Mouse (Mus musculus) G1E-ER4 (cell line): ENCODE measurements around the gene Nfe2l1. TPM values are rescaled to one million over a fixed set of nuclear protein-coding genes. Genes with fewer than 3 reads are reported as not detected.

Experiments
- GATA1 ChIP-seq: IDR thresholded peaks from one replicate; pipeline ENCODE4 v1.8.0; 2012; ENCODE audit warnings: low read length, inconsistent platforms
- polyA plus RNA-seq: library from polyadenylated mRNA; stranded (reverse); fragments of >175 nt; gene quantifications from 2 replicates; pipeline ENCODE4 v1.2.3, GENCODE M21; 2012

Nfe2l1 gene
- polyA plus RNA-seq, 1 experiment: 30.2 TPM

DNA sequence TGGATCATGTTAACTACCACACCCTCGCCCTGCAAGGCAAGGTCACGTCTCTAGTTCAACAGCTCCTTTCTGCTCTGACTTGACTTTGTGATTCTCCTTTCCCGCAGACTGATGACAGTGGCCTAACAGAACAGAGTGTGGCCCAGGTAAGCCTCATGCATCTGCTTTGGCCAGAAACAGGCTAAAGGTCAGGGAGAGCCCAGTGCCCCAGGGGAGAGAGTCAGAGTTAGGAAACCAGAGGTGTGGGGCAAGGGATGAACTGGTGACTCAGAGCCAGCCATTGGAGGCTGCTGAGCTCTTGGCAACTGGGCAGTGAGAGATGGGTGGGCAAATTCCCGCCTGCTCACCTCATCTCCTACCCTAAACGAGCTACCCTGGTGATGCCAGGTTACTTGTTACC lies 27.7 kb upstream of the Nfe2l1 start:
- no peak for TF ChIP-seq GATA1

DNA sequence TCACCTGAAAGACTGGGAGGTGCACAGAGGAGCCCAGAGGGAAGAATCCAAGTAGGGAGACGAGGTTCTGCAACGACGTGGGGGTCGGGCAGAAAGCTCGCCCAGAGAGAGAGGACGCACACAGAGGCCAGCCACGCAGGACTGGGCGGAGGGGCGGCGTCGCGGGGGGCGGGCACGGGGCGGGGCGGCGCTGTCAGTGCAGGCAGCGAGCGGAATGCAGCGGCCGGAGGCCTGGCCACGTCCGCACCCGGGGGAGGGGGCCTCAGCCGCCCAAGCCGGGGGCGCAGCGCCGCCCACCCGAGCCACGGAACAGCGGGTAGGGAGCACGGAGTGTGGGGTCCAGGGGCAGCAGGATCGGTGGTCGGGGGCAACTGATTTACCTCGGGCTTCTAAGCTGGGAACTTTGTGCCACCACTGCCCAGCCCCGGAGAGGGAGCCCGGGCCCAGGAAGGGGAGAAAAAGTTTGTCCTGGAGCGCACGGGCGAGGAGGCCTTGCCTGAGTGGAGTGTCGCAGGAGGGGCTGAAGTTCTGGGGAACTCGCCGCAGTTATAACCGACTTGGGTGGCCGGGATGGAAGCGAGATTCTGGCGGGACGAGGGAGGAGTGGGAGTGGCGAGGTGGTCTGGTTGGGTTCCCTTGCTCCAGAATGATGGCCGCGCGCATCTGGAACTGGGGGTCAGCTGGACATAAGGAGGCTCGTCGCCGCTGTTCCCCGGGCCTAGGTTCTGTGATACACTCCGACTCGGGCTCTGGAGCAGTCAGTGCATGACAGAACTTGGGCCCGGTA lies 20.1 kb upstream of the Nfe2l1 start, which contains the start of gene Copz2:
TSS of gene Copz2 (plus strand) at position 190 of the 787 bp plus-strand sequence.
- no peak for TF ChIP-seq GATA1

DNA sequence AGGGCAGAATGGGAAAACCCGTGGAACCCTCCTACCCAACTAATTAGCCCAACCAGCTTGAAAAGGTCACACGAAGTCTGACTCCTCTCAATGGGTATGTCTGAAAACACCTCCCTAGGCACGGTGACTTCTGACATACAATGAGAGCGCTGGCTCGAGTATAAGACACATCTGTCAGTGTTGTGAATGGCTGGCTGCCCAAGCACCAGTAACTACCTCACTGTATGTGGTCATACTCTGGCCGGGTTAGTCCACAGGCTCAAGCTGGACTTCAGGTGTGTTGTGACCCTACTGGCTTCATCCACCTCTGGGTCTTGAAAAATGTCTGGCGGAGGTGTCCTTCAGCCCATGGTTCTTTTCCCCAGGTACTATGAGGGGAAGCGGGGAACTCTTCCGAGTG lies 18.9 kb upstream of the Nfe2l1 start:
- TF ChIP-seq GATA1: no peak

DNA sequence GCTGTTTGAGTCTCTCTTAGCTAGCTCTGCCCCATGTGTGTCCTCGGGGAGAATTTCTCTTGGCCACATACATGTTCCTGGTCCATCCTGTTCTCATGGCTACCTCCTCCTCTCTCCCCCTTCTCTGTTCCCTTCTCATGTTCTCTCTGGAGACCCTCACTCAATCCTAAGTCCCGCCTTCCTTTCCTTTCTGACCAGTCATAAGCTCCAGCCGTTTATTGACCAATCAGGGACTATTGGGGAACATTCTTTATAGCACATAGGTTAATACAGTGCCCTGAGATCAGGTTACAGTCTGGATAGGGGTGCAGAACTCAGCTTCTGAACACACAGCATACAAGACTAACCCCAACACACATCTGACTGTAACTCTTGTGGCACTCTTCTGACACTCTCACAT lies 17.5 kb upstream of the Nfe2l1 start:
- TF ChIP-seq GATA1: no peak

DNA sequence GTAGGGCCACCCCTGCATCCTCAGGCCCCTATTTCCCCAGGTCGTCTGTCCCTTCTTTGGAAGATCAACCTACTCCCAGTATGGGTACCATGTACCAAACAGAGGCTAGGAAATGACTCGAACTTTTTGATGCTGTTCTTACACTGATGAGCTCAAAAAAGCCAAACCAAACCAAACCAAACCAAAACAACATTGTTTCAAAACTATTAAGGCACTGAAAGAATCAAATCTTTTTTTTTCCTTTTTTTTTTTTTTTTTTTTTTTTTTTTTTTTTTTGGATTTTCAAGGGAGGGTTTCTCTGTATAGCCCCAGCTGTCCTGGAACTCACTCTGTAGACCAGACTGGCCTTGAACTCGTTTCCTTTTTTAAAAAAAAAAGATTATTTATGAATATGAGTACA lies 13.9 kb upstream of the Nfe2l1 start:
- TF ChIP-seq GATA1: no peak

DNA sequence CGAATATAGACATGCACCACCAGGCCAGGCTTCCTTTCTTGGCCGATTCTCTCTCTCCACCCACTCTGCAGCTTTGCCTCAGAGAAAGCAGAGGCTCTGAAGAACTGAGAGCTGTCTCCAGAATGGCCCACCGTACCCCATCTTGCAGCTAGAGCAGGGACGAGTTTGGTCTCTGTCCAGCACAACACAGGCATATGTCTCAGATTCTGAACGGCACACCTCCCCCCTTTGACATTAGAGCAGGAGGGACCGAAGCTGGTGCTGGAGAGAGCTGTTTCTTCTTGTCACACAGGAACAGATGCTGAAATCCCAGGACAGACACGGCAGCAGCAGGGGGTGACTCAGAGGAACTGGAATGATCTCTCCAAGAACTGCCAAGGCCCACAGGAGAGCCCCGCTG lies 10.5 kb upstream of the Nfe2l1 start:
- no peak for TF ChIP-seq GATA1

DNA sequence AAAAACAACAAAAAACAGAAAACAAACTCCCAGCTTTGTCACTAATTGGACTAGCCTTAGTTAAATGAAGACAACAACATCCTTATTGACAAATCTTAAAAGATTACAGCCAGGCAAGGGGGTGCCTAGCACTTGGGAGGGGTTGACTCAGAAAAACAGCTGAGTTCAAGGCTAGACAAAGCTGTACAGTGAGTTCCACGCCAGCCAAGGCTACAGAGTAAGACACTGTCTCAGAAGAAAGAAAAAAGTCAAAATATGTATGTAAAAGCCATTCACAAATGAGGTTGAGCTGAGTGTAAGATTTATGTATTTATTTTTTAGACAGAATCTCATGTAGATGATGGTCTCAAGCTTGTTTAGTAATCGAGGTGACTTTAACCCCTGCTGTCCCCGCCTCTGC lies 10.1 kb upstream of the Nfe2l1 start:
- no peak for TF ChIP-seq GATA1

DNA sequence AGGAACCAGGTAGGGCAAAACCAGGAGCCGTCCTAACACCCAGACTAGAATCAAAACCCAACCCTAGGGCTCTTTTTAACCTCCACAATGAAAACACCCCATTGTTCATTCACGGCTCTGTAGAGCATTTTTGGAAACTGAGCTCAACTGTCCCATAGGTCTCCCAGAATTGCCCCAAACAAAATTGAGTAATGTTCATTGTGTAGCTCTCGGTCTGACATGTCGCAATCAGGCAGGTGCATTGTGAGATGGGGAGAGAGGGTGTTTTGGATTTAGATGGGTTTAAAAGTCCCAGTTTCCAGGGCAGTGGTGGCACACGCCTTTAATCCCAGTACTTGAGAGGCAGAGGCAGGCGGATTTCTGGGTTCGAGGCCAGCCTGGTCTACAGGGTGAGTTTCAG lies 9.7 kb upstream of the Nfe2l1 start:
- no peak for TF ChIP-seq GATA1

- no peak for TF ChIP-seq GATA1
Observed at GRCm38 (mm10) chr11:96838341-96838740, 8.6 kb upstream of the Nfe2l1 start.

DNA sequence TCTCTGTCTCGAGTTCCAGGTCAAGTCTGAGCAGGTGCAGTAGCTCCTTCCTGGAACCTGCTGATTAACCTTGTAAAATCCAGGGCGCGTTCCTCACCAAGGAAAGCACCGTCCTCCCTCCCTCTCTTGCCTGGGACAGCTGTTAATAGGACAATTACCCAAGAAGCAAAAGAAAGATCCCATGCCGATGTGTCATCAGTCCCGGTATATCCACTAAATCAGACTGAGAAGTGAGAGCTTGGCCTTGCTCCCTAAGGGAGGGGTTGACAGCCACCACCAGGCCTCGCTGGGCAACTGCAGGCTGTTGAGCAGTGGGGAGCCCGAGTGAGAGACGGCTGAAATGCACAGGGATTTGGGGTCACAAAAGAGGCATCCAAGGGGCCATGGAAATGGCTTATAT lies 7.5 kb upstream of the Nfe2l1 start:
- TF ChIP-seq GATA1: no peak

- TF ChIP-seq GATA1: no peak
Observed at GRCm38 (mm10) chr11:96834127-96834526, 4.4 kb upstream of the Nfe2l1 start.

GRCm38 (mm10) chr11:96832973-96833372 lies 3.2 kb upstream of the Nfe2l1 start:
- TF ChIP-seq GATA1: no peak

- TF ChIP-seq GATA1: no peak
Observed at GRCm38 (mm10) chr11:96832541-96832940, 2.8 kb upstream of the Nfe2l1 start.

GRCm38 (mm10) chr11:96831516-96831915 lies 1.7 kb upstream of the Nfe2l1 start:
- no peak for TF ChIP-seq GATA1

DNA sequence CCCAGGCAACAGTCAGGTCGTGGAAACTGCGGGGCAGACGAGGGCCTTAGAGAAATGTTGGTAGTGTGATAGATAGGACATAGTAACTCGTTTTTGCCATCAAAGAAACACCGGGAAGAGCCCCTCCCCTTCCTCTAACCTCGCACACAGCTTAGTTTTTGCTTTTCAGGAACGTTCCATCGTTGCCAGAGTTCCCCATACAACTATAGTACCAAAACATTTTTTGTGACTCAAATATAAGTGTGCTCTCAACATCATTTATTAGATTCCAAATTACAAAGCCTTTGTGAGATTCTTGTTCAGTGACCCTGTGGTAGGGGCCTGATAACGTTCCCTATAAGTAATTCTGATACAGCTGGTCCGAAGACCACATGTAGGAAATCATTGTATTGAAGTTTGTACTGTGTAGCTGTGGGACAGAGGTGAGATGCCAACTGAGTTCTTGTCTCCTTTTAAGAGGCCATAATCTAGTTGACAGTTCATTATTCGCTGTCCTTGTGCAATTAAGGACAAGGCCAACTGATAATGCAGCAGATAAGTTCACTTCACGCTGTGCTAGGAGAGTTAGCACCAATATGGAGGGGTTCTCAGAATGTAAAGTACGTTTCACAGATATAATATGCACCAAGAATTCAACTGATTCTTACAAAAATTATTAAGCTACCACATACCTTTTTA lies 910 bp upstream of the Nfe2l1 start:
- TF ChIP-seq GATA1: peak; percentile 38

DNA sequence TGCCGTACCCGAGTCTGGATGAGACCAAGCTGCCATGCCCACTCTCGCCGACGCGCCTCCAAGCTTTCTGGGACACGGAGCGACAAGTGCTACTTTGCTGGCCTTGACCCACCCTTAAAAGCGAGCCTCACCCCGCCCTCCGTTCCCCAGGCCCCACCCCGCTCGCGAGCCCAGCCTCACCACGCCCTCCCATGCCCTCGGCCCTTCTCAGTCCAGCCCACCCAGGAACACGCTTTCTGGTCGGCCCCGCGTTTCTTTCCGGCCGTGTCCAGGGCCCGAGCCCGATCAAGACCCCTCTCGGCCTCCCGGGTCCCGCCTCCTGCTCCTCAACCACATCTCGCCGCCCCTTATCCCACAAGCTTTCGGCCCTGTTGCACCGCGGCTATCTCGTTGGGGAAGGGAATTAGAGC lies 360 bp downstream of the Nfe2l1 start:
- TF ChIP-seq GATA1: no peak

DNA sequence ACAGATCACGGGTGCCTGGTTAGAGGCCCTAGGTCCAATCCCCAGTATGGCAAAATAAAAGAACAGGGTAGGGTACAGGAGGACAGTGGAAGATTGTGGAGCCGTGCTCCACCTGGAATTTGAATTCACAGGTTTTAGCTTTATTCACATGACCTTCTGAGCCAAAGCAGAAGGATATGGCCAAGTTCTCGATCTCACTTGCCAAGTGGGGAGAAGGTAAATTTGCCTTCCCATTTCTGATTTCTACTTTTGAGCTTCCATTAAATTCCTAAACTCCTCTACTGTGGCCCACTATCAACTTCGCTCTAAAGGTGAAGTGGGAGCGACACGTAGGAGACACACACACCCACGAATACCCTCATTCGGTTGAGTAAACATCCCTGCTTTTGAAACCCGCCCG lies 887 bp downstream of the Nfe2l1 start:
- no peak for TF ChIP-seq GATA1
